Mouse (Mus musculus) megakaryocyte, embryonic 14.5 days (primary cell): ENCODE results near the gene Acer3.

Experiments used
- FLI1 ChIP-seq: IDR thresholded peaks from 2 replicates; pipeline ENCODE4 v1.6.1; 2012; ENCODE audit warnings: low read length, inconsistent platforms, mixed read lengths
- GATA1 ChIP-seq: IDR thresholded peaks from 3 replicates; pipeline ENCODE4 v1.6.1; 2012; ENCODE audit warnings: mixed read lengths, low read length, inconsistent platforms, borderline replicate concordance

DNA sequence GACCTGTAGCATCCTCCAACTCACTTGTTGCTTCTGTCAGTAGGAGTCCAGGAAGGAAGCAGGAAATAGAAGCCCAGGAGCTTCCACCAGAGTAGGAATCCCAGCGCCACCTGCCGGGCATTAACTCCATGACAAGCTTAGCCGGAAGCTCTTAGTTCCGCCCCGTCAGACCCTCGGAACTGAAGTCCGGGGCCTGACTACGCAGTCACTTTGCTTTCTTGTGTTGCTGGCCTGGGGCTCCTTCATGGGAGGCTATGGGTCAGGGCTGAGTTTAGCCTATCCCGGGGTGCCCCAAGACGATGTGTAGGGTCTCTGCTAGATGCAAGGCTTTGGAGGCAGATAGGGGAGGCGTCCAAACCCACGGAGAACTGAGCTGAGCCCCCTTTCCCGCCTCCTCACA lies 20.5 kb upstream of the Acer3 start:
- TF ChIP-seq GATA1 (no peak), FLI1 (no peak)
